Mouse (Mus musculus) heart, adult 11 months (tissue): ENCODE data around the gene Ahdc1.

Experiments used
- DNase-seq: peaks from one replicate; pipeline ENCODE4 v3.0.0; 2022

Gene Ahdc1

DNA sequence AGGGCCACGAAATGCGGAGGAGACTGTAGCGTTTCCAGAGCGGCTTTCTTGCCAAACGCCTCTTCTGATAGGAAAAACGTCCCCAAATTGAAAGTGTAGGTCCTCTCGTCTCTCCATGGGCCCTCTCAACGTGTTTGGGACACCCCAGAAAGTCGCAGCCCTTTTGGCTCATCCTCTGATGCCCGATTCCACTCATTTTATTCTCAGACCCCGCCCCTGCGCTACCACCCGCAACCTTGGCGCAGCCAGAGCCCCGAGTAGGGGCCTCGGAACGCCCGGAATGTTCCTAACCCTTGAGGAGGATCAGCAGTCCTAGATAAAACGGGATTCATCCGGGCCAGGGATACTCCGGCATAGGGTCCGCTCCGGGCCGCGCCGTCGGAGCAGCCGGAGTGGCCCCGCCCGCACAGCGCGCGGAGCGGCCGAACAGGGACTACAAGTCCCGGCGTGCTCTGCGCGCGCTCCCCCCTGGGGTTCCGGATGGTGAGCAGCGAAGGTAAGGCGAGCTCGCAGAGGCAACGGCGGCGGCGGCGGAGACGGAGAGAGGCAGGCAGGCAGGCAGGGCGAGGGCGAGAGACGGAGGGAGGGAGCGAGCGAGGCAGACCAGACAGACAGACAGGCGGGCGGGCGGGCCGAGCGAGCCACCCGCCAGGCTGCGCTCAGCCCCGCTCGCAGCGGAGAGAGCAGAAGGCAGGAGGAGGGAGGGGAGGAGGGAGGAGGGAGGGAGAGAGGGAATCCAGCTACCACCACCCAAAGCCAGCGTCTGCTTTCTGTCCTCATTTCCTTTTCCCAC is at the start of gene Ahdc1:
Gene Ahdc1 (plus strand): TSS at position 233 of the 793 bp plus-strand sequence.
- peak; percentile 99 for DNase-seq

DNA sequence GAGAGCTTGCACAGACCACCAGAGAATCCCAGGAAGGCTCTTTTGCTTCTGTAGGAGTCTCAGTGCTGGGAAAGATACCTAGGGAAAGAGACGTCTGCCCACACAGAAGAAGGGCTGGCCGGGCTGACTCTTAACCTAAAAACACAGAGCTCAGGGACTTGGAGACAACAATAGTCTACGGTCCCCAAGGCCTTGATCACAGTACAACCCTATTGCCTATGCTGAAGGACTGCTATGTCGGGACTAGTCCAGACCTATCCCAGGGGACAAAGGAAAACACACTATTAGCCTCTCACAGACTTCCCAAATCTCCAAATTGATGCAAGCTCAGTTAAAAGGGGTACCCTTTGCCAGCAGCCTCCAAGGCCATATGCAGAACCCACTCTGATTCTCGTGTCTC is 49.2 kb upstream of the Ahdc1 start:
- DNase-seq, result peak; percentile 93

GRCm38 (mm10) chr4:132962628-132963027 is 48.4 kb upstream of the Ahdc1 start:
- DNase-seq, result no peak

DNA sequence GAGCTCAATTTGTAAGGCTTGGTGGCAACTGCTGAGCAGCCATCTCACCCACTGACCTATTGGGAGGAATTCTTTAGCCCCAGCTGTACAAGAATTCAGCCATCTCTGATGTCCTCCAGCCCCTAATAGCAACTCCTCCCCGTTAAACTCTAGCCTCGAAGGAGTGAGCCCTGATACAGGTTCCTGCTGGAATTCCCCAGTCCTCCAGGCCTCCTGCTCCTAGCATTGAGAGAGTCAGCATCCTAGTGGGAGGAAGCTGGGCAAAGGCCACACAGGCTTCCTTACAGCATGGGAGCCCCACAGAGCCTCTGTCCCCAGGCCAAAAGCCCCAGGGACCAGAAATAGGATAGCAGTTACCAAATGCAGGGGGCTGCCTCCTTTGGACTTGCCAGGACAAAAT is 47.6 kb upstream of the Ahdc1 start:
- peak; percentile 92 for DNase-seq

- DNase-seq, result no peak
These were observed 47.0 kb upstream of the Ahdc1 start for GRCm38 (mm10) chr4:132964064-132964463.

DNA sequence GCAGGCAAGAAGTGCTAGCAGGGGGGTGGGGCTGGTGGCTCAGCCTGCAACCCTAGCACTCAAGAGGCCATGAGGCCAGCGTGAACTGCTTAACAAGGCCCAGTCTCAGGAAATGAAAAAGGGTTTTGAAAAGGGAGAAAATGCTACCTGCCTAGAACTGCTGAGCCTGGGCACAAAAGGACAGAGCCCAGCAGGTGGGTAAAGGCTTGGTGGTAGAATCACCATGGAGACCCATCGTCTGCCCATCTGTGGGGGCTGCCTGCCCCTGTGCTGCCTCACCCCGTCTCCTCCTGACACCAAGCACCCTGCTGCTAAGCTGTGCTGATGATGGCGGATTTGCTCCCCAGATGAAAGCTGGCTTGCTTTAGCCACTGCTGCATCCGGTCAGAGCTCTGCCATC is 46.6 kb upstream of the Ahdc1 start:
- no peak for DNase-seq

DNA sequence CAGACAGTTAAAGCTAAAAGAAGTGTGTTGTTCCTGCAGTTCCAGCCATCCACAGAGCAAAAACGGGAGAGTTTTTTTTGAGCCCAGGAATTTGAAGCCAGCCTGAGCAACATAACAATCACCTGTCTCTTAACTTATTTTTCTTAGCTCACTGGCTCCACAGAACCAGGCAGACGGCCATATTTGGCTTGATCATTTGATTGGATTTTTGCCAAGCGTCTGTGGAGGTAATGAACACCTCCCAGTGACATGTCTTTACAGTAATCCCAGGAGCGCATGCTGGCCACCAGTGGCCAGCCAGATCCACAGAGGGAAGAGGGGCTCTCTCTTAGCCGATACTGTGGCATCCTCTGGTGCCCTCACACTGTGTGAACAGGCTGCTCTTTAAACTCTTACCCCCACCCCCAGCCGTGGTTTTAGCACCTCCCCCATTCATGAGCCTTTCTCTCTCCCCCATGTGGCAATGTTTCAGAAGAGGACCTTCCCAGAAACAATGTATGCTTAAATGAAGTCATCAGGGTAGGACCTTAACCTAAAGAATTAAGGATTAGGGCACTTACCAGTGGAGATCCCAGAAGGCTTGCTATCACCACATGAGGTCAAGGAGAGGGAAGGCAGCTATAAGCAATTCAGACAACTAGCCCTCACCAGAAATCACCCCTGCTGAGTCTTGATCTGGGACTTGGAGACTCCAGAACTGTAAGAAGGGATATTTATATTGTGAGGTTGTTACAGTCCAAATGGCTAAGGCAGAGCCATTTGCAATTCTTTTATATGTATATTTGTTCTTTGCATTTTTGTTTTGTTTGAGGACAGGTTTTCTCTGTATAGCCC is 42.7 kb upstream of the Ahdc1 start:
- DNase-seq, result no peak

DNA sequence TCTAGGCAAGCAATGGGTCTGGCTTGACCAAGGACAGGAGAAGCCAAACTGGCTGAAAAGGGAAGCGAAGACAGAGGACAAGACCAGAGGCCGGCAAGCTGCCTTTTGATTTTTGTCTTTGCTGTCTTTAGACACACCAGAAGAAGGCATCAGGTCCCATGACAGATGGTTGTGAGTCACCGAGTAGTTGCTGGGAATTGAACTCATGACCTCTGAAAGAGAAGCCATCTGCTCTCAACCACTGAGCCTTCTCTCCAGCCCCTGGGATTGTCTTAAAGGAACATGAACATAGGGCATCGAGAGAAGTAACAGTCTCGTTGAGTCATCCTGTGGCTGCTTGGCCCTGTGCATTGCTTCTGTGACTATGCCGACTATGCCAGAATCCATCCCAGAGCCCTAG is 39.5 kb upstream of the Ahdc1 start:
- no peak for DNase-seq

GRCm38 (mm10) chr4:132972101-132972500 is 39.0 kb upstream of the Ahdc1 start:
- DNase-seq, result no peak

GRCm38 (mm10) chr4:132972556-132972955 is 38.5 kb upstream of the Ahdc1 start:
- no peak for DNase-seq

- no peak for DNase-seq
These were observed 37.9 kb upstream of the Ahdc1 start for GRCm38 (mm10) chr4:132973186-132973585.

GRCm38 (mm10) chr4:132973814-132974398 is 37.2 kb upstream of the Ahdc1 start, which contains the start of gene Fgr:
Fgr (plus strand) TSS chr4:132974095.
- peak; percentile 94 for DNase-seq

GRCm38 (mm10) chr4:132974904-132975303 is 36.2 kb upstream of the Ahdc1 start:
- peak; percentile 98 for DNase-seq

DNA sequence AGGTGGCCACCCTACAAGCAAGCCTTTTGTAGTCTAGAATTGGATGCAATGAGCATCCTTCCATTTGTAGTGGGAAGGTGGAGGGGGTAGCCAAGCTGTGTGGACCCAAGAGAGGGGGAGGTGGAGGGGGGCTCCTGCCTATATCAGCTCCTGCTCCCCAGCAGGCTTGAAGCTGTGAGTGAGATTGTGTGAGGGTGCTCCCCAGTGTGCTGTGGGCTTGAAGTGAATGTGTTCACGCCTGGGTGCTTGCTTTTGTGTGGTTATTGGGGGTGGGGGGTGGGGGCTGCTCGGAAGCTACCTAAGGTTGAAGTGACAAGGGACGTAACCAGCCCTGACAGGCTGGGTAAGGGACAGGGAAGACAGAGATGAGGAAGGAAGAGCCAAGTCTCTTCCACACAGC is 35.3 kb upstream of the Ahdc1 start:
- no peak for DNase-seq

DNA sequence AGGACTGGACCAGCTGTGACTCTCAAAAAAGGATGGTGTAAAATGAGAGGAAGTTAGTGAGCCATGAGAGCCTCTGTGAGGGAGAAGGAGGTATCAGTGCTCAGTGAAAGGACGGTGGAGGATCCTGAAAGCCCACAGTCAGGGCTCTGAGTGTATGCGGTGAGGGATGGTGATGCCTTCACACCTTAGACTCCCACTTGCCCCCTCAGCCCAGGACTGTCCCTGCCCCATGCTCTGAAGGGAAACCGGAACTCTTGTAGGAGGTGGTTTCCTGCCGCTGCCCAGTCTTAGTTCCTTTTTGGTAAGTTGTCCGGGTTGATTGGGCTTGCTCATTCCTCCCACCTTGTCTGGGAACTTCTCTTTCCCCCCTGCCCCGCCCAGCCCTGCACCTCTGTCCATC is 34.3 kb upstream of the Ahdc1 start:
- peak; percentile 92 for DNase-seq

- no peak for DNase-seq
These were observed 33.5 kb upstream of the Ahdc1 start for GRCm38 (mm10) chr4:132977597-132977996.

GRCm38 (mm10) chr4:132979186-132979585 is 31.9 kb upstream of the Ahdc1 start:
- no peak for DNase-seq

DNA sequence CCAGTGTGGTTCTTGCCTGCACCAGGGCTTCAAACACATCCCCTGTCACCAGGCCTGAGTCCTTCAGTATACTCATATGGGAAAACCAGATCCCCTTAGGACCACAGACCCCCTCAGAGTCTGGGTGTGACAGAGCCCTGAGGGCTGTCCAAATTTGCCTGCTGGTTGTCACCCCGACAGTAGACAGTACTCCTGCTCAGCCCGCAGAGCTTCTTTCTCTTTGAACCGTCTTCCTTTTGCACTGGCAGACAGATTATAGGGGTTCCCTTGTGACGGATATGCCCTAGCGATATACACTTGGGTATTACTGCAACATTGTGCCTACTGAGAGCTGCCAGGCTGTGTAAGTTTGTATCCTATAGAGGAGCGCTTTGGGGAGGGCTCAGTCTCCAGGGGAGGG is 29.4 kb upstream of the Ahdc1 start:
- no peak for DNase-seq

DNA sequence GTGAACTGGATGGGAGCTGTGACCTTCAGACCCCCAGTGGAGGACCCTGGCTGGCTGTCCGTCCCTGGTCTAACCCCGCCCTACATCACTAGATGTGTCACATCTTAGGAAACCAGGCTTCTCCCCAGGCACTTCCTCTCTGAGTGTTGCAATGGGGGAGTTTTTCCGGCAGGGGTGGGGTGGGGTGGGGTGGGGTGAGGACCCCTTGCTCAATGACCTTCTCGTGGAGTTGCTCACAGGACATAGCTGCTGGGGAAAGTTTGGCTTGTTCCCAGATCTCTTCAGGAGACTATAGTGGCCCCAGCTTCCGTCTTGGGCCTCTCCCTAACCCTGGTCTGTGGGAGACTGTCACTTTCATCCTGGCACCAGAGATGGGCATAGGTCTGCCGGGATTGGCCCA is 28.1 kb upstream of the Ahdc1 start:
- peak; percentile 93 for DNase-seq

- peak; percentile 91 for DNase-seq
These were observed 27.2 kb upstream of the Ahdc1 start for GRCm38 (mm10) chr4:132983664-132984512.

DNA sequence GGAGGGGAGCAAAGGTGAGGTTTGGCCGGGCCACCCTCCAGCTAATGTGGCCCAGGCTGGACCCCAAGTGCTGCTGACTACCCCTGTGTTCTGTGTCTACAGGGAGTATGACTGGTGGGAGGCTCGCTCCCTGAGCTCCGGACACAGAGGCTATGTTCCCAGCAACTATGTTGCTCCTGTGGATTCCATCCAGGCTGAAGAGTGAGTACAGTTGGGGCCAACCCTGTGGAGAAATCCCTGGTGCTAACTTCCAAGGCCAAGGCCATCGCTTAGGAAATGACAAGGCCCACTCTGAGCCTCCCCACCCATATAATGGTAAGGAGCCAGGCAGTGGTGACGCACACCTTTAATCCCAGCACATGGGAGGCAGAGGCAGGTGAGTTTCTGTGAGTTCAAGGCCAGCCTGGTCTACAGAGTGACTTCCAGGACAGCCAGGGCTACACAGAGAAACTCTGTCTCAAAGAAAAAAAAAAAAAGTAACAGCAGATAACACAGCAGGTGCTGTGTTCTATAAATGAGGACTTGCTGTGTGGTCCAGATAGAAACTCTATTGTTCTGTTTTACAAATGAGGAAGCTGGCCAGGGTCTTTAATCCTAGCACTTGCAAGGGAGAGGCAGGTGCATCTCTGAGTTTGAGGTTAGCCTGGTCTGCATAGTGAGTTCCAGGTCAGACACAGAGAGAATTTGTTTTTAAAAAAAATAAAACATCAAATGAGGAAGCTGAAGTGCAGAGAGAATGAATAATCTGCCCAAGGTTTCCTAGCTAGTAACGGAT is 22.3 kb upstream of the Ahdc1 start:
- DNase-seq, result no peak

DNA sequence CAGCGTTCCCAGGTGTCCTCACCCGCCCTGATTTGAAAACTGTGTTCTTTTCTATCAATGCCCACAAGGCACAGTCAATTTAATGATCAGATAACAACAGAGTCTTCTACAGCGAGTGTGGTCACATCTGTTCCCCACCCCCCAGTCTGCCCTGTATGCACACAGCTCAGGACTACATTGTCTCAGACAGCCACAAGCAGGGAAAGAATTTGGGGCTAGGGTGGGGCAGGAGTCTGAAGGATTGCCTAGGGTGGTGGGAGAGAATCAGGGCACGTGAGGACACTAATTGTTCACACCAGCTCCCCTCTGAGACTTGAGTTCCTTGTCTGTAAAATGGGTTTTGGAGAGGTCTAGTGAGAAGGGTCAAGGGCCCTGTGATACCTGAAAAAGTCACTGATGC is 17.5 kb upstream of the Ahdc1 start:
- no peak for DNase-seq
